Mouse (Mus musculus) retina, embryonic 14.5 days (tissue): Measurements from ENCODE around the gene Gm4131.

Source experiments
- DNase-seq: peaks from one replicate; pipeline ENCODE4 v3.0.0-alpha.2; 2015; ENCODE audit warnings: low spot score

Gm4131 gene

DNA sequence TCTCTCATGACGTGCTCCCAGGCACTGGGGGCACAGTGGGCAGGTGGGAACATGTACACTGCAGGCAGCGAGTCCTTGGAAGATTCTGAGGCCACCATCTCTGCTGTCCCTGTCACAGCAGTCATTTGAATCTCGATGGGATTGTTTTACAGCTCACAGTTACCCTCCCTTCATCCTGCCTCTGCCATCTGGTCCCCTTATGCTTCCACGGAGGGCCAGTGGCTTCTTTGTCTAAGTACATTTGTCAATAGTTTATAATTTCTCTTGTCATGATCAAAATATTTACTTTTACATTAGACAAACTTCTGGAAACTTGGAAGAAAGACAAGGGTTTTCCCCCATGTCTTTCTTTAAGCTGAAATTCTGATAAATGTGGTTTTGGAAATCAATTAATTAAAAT is 20.0 kb downstream of the Gm4131 start:
- DNase-seq = no peak

DNA sequence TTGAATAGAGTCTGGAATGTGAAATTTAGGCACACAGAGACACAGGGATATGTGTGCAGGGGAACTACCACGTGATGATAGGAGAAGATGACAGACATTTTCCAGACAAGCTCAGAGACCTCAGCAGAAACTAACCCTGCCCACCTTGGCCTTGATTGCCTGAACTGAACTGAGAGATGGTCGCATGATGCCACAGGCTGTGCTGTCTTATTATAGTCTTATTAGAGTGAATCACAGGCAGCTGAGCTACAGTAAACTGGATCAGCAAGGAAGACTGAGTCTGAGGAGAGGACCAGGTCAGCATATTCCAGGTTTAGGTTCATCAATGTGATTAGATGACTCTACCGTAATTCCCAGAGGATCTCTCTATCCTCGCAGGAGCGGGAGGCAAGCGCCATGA is 20.4 kb downstream of the Gm4131 start:
- DNase-seq = no peak

DNA sequence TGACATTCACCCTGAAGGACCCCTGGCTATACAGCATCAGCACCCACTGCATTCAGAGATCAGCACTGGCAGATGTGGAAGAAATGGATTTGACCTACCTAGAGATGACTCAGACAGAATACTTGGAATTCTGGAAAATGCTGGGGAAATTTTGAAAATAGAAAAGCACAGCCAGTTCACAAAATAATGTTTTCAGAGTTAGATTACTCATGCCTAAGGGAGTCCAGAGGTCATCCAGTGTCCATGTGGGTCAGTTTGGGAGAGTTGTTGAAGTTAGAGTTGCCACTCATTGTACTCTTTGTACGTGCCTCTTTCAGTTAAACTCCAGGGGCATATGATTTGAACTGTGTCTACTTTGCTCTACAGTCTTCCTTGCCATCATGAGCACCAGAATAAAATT is 25.0 kb downstream of the Gm4131 start:
- no peak for DNase-seq

GRCm38 (mm10) chr14:62539834-62540233 is 26.9 kb downstream of the Gm4131 start:
- DNase-seq = no peak

DNA sequence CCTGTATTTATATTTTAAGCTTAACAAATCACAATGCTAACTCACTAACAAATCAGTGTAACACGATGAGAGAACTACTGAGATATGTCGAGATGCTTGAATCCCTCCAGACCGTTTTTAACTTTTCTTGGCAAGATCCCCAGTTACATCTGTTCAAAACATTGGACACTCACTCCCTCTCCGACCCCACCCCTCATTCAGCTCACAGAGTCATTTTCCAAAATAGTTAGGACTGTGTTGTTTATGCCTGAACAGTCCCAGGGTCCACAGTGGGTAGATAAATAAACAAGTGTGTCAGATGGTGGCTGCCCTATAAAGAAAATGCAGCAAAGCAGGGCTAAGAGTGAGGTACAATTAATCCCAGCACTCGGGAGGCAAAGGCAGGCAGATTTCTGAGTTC is 29.7 kb downstream of the Gm4131 start:
- no peak for DNase-seq

- DNase-seq = no peak
Observed at GRCm38 (mm10) chr14:62536127-62536526, 30.6 kb downstream of the Gm4131 start.

DNA sequence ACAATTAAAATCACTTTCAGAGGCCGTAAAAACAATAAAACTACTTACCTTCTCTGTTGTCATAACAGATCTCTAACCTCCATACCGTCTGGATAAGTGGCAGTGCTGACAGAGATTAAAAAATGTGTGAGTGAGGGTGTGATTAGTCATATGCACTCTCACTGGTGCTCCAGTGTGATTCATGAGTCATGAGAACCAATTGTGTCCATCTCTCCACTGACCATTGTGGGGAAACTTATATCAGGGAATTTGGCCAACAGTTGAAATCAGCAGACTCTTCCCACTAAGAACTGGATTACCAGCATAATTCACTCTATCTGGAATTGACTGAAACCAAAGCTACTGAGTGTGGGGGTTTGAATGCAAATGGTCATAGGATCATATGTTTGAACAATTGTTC is 35.8 kb downstream of the Gm4131 start:
- DNase-seq = no peak

GRCm38 (mm10) chr14:62512845-62513244 is 53.9 kb downstream of the Gm4131 start:
- DNase-seq = no peak

GRCm38 (mm10) chr14:62509350-62509749 is 57.4 kb downstream of the Gm4131 start:
- no peak for DNase-seq

DNA sequence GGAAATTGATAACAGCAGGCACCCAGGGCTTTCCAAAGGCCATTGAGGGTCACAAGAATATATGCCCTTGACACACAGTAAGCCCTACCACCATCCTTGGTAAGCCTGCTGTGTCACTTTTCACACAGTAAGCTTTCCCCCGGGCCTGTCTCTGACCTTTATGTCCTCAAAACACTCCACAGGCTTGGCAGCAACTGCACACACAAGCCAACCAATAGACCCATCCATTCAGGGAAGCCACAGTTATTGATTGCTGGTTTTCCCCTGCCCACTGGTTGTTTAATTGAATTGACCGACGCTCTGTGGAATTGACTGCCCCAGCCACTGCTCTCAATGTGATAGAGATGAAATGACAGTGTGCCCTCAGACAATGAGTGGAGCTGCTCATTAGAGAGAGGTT is 60.5 kb downstream of the Gm4131 start:
- no peak for DNase-seq

DNA sequence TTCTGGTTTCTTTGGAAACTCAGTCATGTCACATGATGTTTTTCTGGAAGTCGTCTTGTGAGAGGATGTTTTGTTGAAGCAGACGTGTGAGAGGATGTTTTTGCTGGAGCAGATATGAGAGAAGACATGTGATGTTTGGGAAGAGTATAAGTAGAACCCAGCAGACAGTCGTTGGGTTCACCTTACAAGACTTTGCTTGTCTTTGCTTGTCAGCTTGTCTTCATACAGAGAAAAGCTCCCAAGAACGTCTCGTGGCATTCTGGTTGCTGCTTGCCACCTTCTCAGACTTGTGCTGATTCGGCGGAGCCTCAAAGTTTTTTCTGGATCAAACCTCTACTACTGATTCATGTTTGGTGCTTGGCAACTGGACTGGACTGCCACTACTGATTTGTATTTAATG is 69.3 kb downstream of the Gm4131 start:
- no peak for DNase-seq

- no peak for DNase-seq
Observed at GRCm38 (mm10) chr14:62496501-62496900, 70.2 kb downstream of the Gm4131 start.

DNA sequence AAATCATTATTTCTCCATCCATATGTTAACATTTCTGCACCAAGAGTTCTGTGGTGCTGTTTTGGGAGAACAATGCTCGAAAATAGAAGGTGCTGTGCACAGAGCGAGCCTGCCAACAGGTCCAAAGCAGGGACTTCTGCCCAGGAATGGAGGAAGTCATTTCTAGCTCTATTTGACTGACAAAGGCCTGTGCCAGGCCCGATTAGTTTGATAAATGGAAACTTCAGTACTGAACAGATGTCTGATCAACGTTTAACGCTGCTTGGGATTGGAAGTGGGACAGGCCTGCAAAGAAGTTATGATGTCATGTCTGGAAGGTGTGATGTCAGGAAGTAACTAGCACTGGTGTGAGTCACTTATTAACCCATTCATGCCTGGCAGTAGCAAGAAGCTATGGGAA is 73.3 kb downstream of the Gm4131 start:
- DNase-seq = peak; percentile 29

DNA sequence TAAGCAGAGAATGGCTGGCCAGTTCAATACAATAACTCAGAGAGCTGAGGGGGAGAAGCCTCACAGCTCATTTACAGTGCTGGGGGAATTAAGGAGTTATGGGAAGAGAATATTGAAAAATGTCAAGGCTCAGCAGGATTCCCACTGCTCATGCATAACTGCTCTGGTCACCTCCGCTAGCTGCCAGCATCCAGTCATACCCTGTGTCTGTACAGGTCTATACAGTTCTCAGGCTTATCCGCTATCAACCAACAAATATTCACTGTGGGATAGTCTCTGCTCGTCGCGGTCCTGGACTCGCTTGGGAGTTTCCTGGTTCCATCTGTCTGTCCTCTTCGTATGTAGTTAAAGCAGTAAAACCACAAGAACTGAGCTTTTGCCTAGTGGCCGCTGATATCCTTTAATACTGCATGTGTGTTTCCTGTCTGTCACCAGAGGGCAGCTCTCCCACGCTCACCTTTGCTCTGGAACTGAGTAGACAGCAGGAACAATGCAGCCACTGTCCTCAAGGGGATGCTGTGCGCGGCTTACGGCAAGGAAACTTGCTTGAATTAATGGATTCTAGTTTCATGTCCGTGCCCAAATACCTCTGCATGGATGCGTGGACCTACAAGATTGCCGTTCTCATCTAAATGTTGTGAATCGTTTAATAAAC is 74.4 kb downstream of the Gm4131 start:
- peak; percentile 88 for DNase-seq

DNA sequence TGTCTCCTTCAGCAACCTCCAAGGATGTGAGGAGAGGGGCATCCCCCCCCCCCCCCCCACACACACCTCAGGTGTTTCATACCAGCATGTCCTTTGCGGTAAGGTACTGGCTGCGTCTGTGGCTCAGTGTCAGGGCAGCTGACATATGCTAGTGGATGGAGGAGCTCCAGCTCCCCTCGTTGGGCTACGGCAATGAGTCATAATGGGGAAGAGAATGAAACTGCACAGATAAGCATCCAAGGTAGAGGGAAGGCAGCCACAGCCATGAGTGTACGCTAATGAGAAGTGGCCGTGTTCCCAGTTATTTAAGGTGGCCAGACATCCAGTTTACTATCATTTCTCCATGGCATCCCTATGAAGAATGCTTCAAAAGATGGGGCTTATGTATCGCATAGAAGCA is 78.5 kb downstream of the Gm4131 start:
- no peak for DNase-seq

GRCm38 (mm10) chr14:62481381-62481780 is 85.3 kb downstream of the Gm4131 start:
- DNase-seq = no peak

GRCm38 (mm10) chr14:62479395-62479794 is 87.3 kb downstream of the Gm4131 start:
- no peak for DNase-seq

GRCm38 (mm10) chr14:62474481-62474880 is 92.2 kb downstream of the Gm4131 start:
- no peak for DNase-seq

- no peak for DNase-seq
Observed at GRCm38 (mm10) chr14:62472061-62472460, 94.7 kb downstream of the Gm4131 start.

- no peak for DNase-seq
Observed at GRCm38 (mm10) chr14:62468753-62469125, 98.0 kb downstream of the Gm4131 start.

DNA sequence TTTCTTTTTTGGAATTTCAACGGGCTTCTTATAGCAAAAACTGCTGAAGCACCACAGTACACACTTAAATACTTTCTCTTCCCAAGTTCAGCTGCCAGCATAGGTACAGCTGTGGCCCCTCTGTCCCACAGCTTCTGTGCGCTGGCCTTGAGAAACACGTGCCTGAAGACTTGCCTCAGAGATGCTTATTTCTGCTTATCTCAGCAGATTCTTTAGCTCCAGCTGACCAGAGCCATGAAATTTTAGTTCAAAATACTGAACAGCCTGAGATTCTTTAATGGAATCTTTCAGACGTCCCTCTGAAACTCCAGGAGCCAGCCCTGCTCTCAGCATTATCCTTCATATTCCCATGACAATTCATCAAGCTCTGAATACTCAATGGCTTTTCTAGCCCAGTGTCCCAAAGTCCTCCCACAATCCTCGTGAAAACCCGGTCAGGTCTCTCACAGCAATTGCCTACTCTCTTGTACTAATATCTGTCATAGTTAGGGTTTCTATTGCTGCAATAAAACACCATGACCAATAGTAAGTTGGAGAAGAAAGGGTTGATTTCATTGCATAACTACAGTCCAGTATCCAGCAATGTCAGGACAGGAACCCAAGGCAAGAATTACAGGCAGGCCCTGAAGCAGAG is 98.5 kb downstream of the Gm4131 start:
- no peak for DNase-seq

- peak; percentile 41 for DNase-seq
Observed at GRCm38 (mm10) chr14:62464966-62465365, 101.8 kb downstream of the Gm4131 start.

DNA sequence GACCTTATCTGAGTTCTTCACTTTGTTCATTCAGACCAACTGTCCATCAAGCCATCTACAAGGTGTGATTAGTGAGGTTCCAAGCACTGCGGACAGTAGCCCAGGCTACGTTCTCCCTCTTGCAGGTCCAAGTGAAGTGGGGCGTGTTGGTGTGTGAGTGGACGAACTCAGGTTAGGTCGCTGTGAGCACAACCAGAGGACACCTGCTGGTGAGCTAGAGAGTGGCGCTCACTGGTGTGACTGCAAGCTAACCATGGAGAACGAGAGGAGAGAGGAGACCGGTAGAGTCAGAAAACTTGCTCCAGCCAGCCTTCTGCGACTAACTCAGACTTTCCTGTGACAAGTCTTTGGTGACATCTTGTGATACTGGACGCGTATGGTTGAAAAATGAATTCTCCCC is 107.2 kb downstream of the Gm4131 start:
- peak; percentile 27 for DNase-seq
